Mouse (Mus musculus) heart, embryonic 14.5 days (tissue): ENCODE data around the gene Art1. TPM values are rescaled to one million over a fixed set of nuclear protein-coding genes. Genes with fewer than 3 reads are reported as not detected.

ENCODE experiments used
- ATAC-seq: fragments of 200-750 bp; cut with Nextera tagmentation; 2 replicates; pipeline ENCODE4 v1.8.0; 2017; ENCODE audit warnings: low read depth, moderate TSS enrichment; ENCODE audit not compliant: insufficient number of reproducible peaks, insufficient read depth, low FRiP score
- H3K27ac ChIP-seq, 2 experiments: fragments of 200-500 bp in 1 of 2; fragments of 300-500 bp in 1 of 2; sonication (generic) in 1 of 2; replicated peaks in 1 of 2; 2 replicates each; pipeline ENCODE4 v1.5.1; 2012 to 2014; ENCODE audit warnings: low read depth in 2 of 2, low read length in 2 of 2, control low read depth in 1 of 2, mild to moderate bottlenecking in 1 of 2, mixed read lengths in 1 of 2; ENCODE audit not compliant: control insufficient read depth in 1 of 2, insufficient read depth in 1 of 2
- H3K27me3 ChIP-seq: fragments of 300-500 bp; sonication (generic); 2 replicates; pipeline ENCODE4 v1.6.1; 2014; ENCODE audit warnings: mild to moderate bottlenecking, low read length, control low read depth; ENCODE audit not compliant: control insufficient read depth, insufficient read depth
- H3K36me3 ChIP-seq: fragments of 300-500 bp; sonication (generic); 2 replicates; pipeline ENCODE4 v1.6.1; 2014; ENCODE audit warnings: mild to moderate bottlenecking, control low read depth, low read length, mixed read lengths; ENCODE audit not compliant: control insufficient read depth, insufficient read depth
- H3K4me1 ChIP-seq, 2 experiments: fragments of 200-500 bp in 1 of 2; fragments of 300-500 bp in 1 of 2; sonication (generic) in 1 of 2; 2 replicates each; pipeline ENCODE4 v1.6.1; 2012 to 2014; ENCODE audit warnings: low read length in 2 of 2, control low read depth in 1 of 2, mixed read lengths in 1 of 2; ENCODE audit not compliant: control insufficient read depth in 2 of 2, insufficient read depth in 2 of 2
- H3K4me2 ChIP-seq: fragments of 300-500 bp; sonication (generic); 2 replicates; pipeline ENCODE4 v1.6.1; 2014; ENCODE audit warnings: mild to moderate bottlenecking, low read length
- H3K4me3 ChIP-seq, 2 experiments: fragments of 200-500 bp in 1 of 2; fragments of 300-500 bp in 1 of 2; sonication (generic) in 1 of 2; 2 replicates each; pipeline ENCODE4 v1.5.1; 2012 to 2014; ENCODE audit warnings: low read length in 2 of 2, mild to moderate bottlenecking in 2 of 2, control low read depth in 1 of 2, low read depth in 1 of 2, moderate library complexity in 1 of 2; ENCODE audit not compliant: control insufficient read depth in 1 of 2, insufficient read depth in 1 of 2
- H3K9ac ChIP-seq: fragments of 300-500 bp; sonication (generic); 2 replicates; pipeline ENCODE4 v1.6.1; 2014; ENCODE audit warnings: mild to moderate bottlenecking, low read length
- H3K9me3 ChIP-seq: fragments of 300-500 bp; sonication (generic); 2 replicates; pipeline ENCODE4 v1.6.1; 2016; ENCODE audit warnings: low read length, control low read depth; ENCODE audit not compliant: control insufficient read depth
- WGBS: fragments of 180-500 bp; shearing (Covaris S2); extraction: QIAGEN DNeasy Blood & Tissue Kit; methylation state at CpG from one replicate; pipeline ENCODE4 v1.1.7; 2014; 5-methylcytosine and 5-hydroxymethylcytosine counted together
- polyA plus RNA-seq: library from polyadenylated mRNA; unstranded; fragments of >200 nt; fragmentation: Nextera tagmentation; extraction: Ambion mirVana; gene quantifications from 2 replicates; pipeline ENCODE4 v1.2.1, GENCODE M21; 2014

Art1 gene
- polyA plus RNA-seq, result 3.7 and 3.9 TPM in 2 replicates

- Histone ChIP-seq H3K9me3 (no peaks in the 10 kb centered on the region), H3K27me3 (no peaks in the 10 kb centered on the region), H3K4me3 (0 out of 4 replicates have a peak within 1 kb of the TSS, but pooled peaks of 1 of the 2 experiments have one; percentile 30), H3K4me1 (peaks cover 32 to 35% of the 10 kb centered on the region in 2 experiments), H3K36me3 (no peaks in the 10 kb centered on the region), H3K9ac (peak within 1 kb of the TSS; percentile 11; the same call in 1 of the 2 replicates), H3K4me2 (peak within 1 kb of the TSS; percentile 75), H3K27ac (peak within 1 kb of the TSS in 1 of 2 experiments; percentile 24; a peak in 1 of 4 replicates)
- ATAC-seq, result no peak
- 40% methylated on average over 5 of the region's 5 CpGs for WGBS
Observed at GRCm38 (mm10) chr7:102101487-102101886, at the start of gene Art1. Gene Art1, plus strand, starts transcription at chr7:102101743.

- Histone ChIP-seq H3K4me1 (peaks cover 1 to 13% of the 10 kb centered on the region in 2 experiments), H3K9ac (no peak overlapping the region), H3K36me3 (peaks cover 21% of the 10 kb centered on the region), H3K9me3 (no peaks in the 10 kb centered on the region), H3K4me3 (no peak overlapping the region), H3K4me2 (no peak overlapping the region), H3K27ac (no peak overlapping the region), H3K27me3 (no peaks in the 10 kb centered on the region)
- WGBS, result 59% methylated on average over 3 of the region's 3 CpGs
- no peak for ATAC-seq
Observed at GRCm38 (mm10) chr7:102061353-102061752, 40.2 kb upstream of the Art1 start.

GRCm38 (mm10) chr7:102062203-102062602 is 39.3 kb upstream of the Art1 start:
- Histone ChIP-seq H3K27me3 (no peaks in the 10 kb centered on the region), H3K9me3 (no peaks in the 10 kb centered on the region), H3K9ac (no peak overlapping the region), H3K36me3 (peaks cover 18% of the 10 kb centered on the region), H3K4me1 (peaks cover 5 to 16% of the 10 kb centered on the region in 2 experiments), H3K4me2 (no peak overlapping the region), H3K4me3 (no peak overlapping the region), H3K27ac (no peak overlapping the region)
- WGBS, result 69% methylated on average over 1 of the region's 1 CpGs
- ATAC-seq, result no peak

GRCm38 (mm10) chr7:102063891-102064290 is 37.7 kb upstream of the Art1 start:
- Histone ChIP-seq H3K9ac (no peak overlapping the region), H3K4me3 (peak overlapping the region in 1 of 2 experiments; percentile 74; a peak in 3 of 4 replicates), H3K27me3 (no peaks in the 10 kb centered on the region), H3K36me3 (peaks cover 16% of the 10 kb centered on the region), H3K27ac (no peak overlapping the region), H3K4me2 (peak overlapping the region; percentile 78), H3K4me1 (peaks cover 5 to 16% of the 10 kb centered on the region in 2 experiments; a peak in 3 of 4 replicates), H3K9me3 (no peaks in the 10 kb centered on the region)
- WGBS, result 40% methylated on average over 9 of the region's 9 CpGs
- ATAC-seq, result no peak

- H3K4me1 ChIP-seq, result peaks cover 5 to 16% of the 10 kb centered on the region in 2 experiments; a peak in 3 of 4 replicates
- H3K9ac ChIP-seq, result peak overlapping the region; percentile 80
- peak overlapping the region; percentile 78 for H3K4me2 ChIP-seq
- H3K4me3 ChIP-seq, result peak overlapping the region; percentile 74 to 77
- H3K36me3 ChIP-seq, result peaks cover 10% of the 10 kb centered on the region
- H3K9me3 ChIP-seq, result no peaks in the 10 kb centered on the region
- under 1% methylated on average over 9 of the region's 9 CpGs for WGBS
- no peak for ATAC-seq
- H3K27me3 ChIP-seq, result no peaks in the 10 kb centered on the region
- H3K27ac ChIP-seq, result peak overlapping the region; percentile 24 to 73; a peak in 3 of 4 replicates
Observed at GRCm38 (mm10) chr7:102064655-102065045, 36.9 kb upstream of the Art1 start.

GRCm38 (mm10) chr7:102065046-102065891 is 36.3 kb upstream of the Art1 start, which contains the start of the genes Rnf121, Xndc1 and Xntrpc:
Gene Rnf121, minus strand, starts transcription at chr7:102065469.
Gene Xndc1, plus strand, starts transcription at chr7:102065511.
Gene Xntrpc, plus strand, starts transcription at chr7:102065713.
- Histone ChIP-seq H3K36me3 (peaks cover 10% of the 10 kb centered on the region), H3K9me3 (no peaks in the 10 kb centered on the region), H3K4me3 (peak within 1 kb of the TSS; percentile 74 to 77), H3K9ac (peak within 1 kb of the TSS; percentile 80), H3K4me2 (peak within 1 kb of the TSS; percentile 78), H3K27ac (peak within 1 kb of the TSS; percentile 73 to 81), H3K27me3 (no peaks in the 10 kb centered on the region), H3K4me1 (peaks cover 5 to 16% of the 10 kb centered on the region in 2 experiments; a peak in 3 of 4 replicates)
- under 1% methylated on average over 56 of the region's 56 CpGs for WGBS
- ATAC-seq, result peak; percentile 98

- Histone ChIP-seq H3K4me2 (peak overlapping the region; percentile 78), H3K4me1 (peaks cover 5 to 16% of the 10 kb centered on the region in 2 experiments; a peak in 3 of 4 replicates), H3K36me3 (peaks cover 12% of the 10 kb centered on the region), H3K4me3 (peak overlapping the region; percentile 15 to 74), H3K27me3 (no peaks in the 10 kb centered on the region), H3K27ac (no peak overlapping the region), H3K9ac (peak overlapping the region; percentile 80), H3K9me3 (no peaks in the 10 kb centered on the region)
- WGBS, result 68% methylated on average over 6 of the region's 6 CpGs
- ATAC-seq, result no peak
Observed at GRCm38 (mm10) chr7:102066363-102066762, 35.2 kb upstream of the Art1 start.
